Mouse (Mus musculus) neural tube, embryonic 12.5 days (tissue): Measurements from ENCODE around the gene Adcy6. TPM values are rescaled to one million over a fixed set of nuclear protein-coding genes. Genes with fewer than 3 reads are reported as not detected.
A peak's percentile ranks its signal among the peaks of the same experiment; 100 is the strongest.
"Not testable (repeated sequence)": the region's sequence is repeated elsewhere in the genome, so short reads cannot be mapped to it uniquely, and the experiment has no call there.

Source experiments
- ATAC-seq: fragments of 200-750 bp; cut with Nextera tagmentation; 2 replicates; pipeline ENCODE4 v1.8.0; 2017; ENCODE audit warnings: low read depth, mild to moderate bottlenecking, moderate TSS enrichment, moderate library complexity; ENCODE audit not compliant: low FRiP score
- H3K27ac ChIP-seq: fragments of 300-500 bp; sonication (generic); 2 replicates; pipeline ENCODE4 v1.5.1; 2016
- H3K27me3 ChIP-seq: fragments of 300-500 bp; sonication (generic); replicated peaks from 2 replicates; pipeline ENCODE4 v1.6.1; 2016; ENCODE audit warnings: mild to moderate bottlenecking
- H3K36me3 ChIP-seq: fragments of 300-500 bp; sonication (generic); 2 replicates; pipeline ENCODE4 v1.6.1; 2016; ENCODE audit warnings: mild to moderate bottlenecking
- H3K4me1 ChIP-seq: fragments of 300-500 bp; sonication (generic); 2 replicates; pipeline ENCODE4 v1.6.1; 2016
- H3K4me2 ChIP-seq: fragments of 300-500 bp; sonication (generic); replicated peaks from 2 replicates; pipeline ENCODE4 v1.6.1; 2016; ENCODE audit warnings: mild to moderate bottlenecking
- H3K4me3 ChIP-seq: fragments of 300-500 bp; sonication (generic); 2 replicates; pipeline ENCODE4 v1.5.1; 2016
- H3K9ac ChIP-seq: fragments of 300-500 bp; sonication (generic); 2 replicates; pipeline ENCODE4 v1.6.1; 2016; ENCODE audit warnings: mild to moderate bottlenecking
- H3K9me3 ChIP-seq: fragments of 300-500 bp; sonication (generic); 2 replicates; pipeline ENCODE4 v1.6.1; 2016; ENCODE audit warnings: mild to moderate bottlenecking
- WGBS: fragments of 180-500 bp; shearing (Covaris S2); methylation state at CpG from one replicate; pipeline ENCODE4 v1.1.7; 2016; 5-methylcytosine and 5-hydroxymethylcytosine counted together
- polyA plus RNA-seq: library from polyadenylated mRNA; unstranded; fragments of >200 nt; fragmentation: Nextera tagmentation; extraction: Ambion mirVana; gene quantifications from 2 replicates; pipeline ENCODE4 v1.2.1, GENCODE M21; 2016

Adcy6 gene
- polyA plus RNA-seq, 1 experiment from 2014 or later = 14.5 TPM

DNA sequence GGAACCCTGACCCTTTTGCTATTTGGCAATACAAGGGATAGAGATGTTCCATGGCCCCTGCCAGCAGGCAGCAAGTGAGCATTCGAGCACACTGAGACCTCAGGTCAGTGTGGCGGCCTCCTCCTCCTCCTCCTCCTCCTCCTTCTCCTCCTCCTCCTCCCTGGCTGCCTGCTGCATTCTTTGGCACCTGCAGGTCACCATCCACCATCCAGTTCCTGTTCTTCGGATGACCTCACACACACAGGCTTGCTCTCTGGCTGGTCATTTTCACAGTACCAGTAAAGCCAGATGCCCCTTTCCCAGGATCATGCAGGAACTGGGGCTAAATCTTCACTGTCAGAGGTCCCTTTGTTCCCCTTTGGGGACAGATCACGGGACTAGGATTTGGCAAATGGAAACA, 18.5 kb downstream of the Adcy6 start:
- no peaks in the 10 kb centered on the region for H3K4me1 ChIP-seq
- peaks cover 68% of the 10 kb centered on the region for H3K36me3 ChIP-seq
- no peak overlapping the region for H3K4me2 ChIP-seq
- H3K27me3 ChIP-seq = no peaks in the 10 kb centered on the region
- no peak overlapping the region for H3K27ac ChIP-seq
- no peak for ATAC-seq
- WGBS = 70% methylated on average over 4 of the region's 4 CpGs
- no peaks in the 10 kb centered on the region for H3K9me3 ChIP-seq
- no peak overlapping the region for H3K9ac ChIP-seq
- H3K4me3 ChIP-seq = no peak overlapping the region

DNA sequence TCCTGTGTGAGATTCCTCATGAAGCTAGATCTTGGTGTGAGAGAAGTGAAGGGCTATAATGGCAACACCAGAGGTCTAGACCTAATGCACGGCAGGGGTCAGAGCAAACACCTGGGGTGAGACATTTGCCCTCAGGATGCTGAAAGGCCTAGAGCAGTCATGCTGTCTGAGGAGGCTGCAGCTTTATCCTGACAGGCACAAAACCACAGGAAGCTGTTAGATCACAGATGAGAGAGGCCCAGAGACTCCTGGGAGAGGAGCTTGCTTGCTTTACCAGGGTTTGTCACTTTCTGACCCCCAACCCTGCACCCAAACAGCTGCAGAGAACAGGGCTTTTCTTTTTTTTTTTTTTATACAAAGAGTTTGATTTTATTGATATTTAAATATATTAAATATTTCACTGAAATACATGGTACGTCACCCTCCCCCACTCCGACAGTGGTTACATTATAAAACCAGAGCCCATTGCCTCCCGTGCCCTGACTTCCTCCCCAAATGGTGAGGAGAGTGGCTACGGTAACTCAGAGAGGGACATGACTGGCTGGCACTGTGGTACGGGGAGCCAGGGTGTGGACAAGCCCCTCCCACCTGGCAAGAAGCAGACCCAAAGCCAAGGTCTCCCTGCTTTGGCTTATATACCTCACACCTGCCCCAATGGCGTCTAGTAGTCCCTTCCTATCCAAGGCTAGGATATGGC, 20.1 kb downstream of the Adcy6 start:
- Histone ChIP-seq H3K9ac (no peak overlapping the region), H3K4me1 (peaks cover 4% of the 10 kb centered on the region; the same call in 1 of the 2 replicates), H3K27me3 (no peaks in the 10 kb centered on the region), H3K9me3 (no peaks in the 10 kb centered on the region), H3K4me3 (no peak overlapping the region), H3K4me2 (no peak overlapping the region), H3K27ac (no peak overlapping the region), H3K36me3 (peaks cover 52% of the 10 kb centered on the region)
- ATAC-seq = no peak
- WGBS = 76% methylated on average over 7 of the region's 7 CpGs

DNA sequence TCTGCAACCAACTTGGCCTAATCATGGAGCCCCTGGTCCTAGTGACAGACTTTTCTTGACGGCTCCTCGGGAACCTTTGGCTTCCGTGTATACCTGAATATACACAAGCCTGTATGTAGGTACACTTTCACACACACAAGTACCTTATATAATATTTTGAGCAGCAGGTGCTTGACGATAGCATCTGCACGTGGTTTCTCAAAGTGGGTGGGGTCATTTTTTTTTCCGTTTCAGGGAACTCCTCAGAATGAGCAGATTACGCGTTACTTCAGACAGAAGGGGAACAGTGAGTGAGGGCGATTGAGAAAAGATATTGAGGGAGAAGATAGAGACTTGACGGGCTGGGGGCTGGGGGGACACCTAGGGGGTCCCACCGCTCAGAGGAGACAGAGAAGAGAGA, 22.1 kb downstream of the Adcy6 start:
- H3K4me3 ChIP-seq = no peak overlapping the region
- H3K9ac ChIP-seq = no peak overlapping the region
- WGBS = 90% methylated on average over 11 of the region's 11 CpGs
- no peaks in the 10 kb centered on the region for H3K9me3 ChIP-seq
- H3K27me3 ChIP-seq = no peaks in the 10 kb centered on the region
- ATAC-seq = no peak
- H3K27ac ChIP-seq = no peak overlapping the region
- peaks cover 4% of the 10 kb centered on the region; the same call in 1 of the 2 replicates for H3K4me1 ChIP-seq
- H3K36me3 ChIP-seq = peaks cover 31% of the 10 kb centered on the region
- H3K4me2 ChIP-seq = no peak overlapping the region

DNA sequence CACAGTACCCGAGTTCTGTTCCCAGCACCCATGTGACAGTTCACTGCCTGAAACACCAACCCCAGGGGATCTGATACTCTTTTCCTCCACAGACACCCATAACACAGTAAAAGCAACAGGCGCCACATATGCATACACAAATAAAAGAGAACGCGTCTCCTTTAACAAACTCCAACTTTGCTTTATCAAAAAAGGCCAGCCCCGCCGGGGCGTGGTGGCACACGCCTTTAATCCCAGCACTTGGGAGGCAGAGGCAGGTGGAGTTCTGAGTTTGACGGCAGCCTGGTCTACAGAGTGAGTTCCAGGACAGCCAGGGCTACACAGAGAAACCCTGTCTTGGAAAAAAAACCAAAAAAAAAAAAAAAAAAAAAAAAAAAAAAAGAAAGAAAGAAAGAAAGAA, 23.7 kb downstream of the Adcy6 start:
- H3K36me3 ChIP-seq = peaks cover 15% of the 10 kb centered on the region
- not testable (repeated sequence) for H3K9me3 ChIP-seq, H3K4me1 ChIP-seq, H3K27me3 ChIP-seq, H3K4me3 ChIP-seq, H3K9ac ChIP-seq, ATAC-seq, H3K27ac ChIP-seq, H3K4me2 ChIP-seq
- WGBS = 83% methylated on average over 9 of the region's 9 CpGs

DNA sequence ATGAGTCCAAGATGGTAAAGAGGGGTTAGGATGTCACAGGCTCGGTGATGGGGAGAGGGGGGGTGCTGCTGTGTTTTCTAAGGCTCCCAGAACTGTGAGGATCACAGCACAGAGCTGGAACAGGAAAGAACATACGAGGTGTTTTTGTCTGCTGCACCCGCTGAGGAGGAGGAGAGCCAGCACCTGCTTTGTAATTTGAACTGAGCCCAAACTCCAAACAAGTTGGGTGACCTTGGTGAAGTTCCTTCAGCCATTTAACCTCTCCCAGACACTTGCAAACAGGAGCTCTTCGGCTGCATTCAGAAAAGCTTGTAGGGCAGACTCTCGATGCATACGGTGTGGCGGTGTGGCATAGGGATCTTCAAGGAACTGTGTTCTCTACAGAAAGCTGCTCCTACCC, 24.5 kb downstream of the Adcy6 start:
- Histone ChIP-seq H3K4me1 (peaks cover 4% of the 10 kb centered on the region; the same call in 1 of the 2 replicates), H3K9me3 (no peaks in the 10 kb centered on the region), H3K27me3 (no peaks in the 10 kb centered on the region), H3K27ac (no peak overlapping the region), H3K36me3 (peaks cover 8% of the 10 kb centered on the region; the same call in 1 of the 2 replicates), H3K4me2 (no peak overlapping the region), H3K4me3 (no peak overlapping the region), H3K9ac (no peak overlapping the region)
- no peak for ATAC-seq
- 48% methylated on average over 7 of the region's 7 CpGs for WGBS

DNA sequence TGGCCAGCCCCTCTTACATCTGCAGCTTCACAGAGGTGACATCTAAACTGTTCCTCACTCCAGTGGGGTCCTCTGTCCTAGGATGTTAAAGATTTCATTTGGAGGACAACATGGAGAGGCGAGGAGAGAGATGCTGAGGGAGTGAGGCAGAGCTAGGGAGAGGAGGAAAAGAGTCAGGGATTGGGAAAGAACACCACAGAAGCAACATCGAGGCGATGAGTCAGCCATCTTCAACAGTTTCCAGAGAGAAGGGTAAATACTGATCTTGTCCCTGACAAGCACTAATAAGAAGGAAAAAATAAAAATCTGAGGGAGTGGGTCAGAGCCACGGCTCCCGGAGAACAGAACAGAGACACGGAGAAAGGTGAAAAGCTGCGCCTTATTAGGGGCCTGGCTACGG, 26.9 kb downstream of the Adcy6 start:
- WGBS = 79% methylated on average over 8 of the region's 8 CpGs
- Histone ChIP-seq H3K4me3 (no peak overlapping the region), H3K36me3 (no peaks in the 10 kb centered on the region), H3K9me3 (no peaks in the 10 kb centered on the region), H3K4me1 (peaks cover 4% of the 10 kb centered on the region; the same call in 1 of the 2 replicates), H3K9ac (no peak overlapping the region), H3K4me2 (no peak overlapping the region), H3K27me3 (no peaks in the 10 kb centered on the region), H3K27ac (no peak overlapping the region)
- no peak for ATAC-seq

DNA sequence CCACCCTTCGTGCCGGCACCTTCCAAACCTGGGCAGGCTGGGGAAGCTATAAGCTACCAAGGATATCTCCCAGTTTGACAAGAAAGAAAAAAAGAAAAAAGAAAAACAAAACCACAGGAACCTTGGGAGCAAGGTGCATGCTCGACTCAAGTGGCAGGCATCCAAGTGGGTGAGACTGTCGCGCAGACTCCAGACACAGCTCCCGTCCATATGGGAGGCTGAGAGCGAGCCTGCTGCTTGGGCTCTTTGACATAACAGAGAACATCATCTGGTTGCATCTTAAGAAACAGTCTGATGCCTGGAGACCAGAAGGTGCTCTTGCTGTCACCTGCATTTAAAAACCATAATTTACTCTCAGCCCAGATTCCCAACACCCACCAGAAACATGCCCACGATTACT, 27.5 kb downstream of the Adcy6 start:
- no peak for ATAC-seq
- no peaks in the 10 kb centered on the region for H3K27me3 ChIP-seq
- H3K4me2 ChIP-seq = no peak overlapping the region
- no peaks in the 10 kb centered on the region for H3K36me3 ChIP-seq
- no peak overlapping the region for H3K4me3 ChIP-seq
- no peak overlapping the region for H3K9ac ChIP-seq
- 83% methylated on average over 8 of the region's 8 CpGs for WGBS
- H3K4me1 ChIP-seq = peaks cover 4% of the 10 kb centered on the region; the same call in 1 of the 2 replicates
- no peaks in the 10 kb centered on the region for H3K9me3 ChIP-seq
- H3K27ac ChIP-seq = no peak overlapping the region

DNA sequence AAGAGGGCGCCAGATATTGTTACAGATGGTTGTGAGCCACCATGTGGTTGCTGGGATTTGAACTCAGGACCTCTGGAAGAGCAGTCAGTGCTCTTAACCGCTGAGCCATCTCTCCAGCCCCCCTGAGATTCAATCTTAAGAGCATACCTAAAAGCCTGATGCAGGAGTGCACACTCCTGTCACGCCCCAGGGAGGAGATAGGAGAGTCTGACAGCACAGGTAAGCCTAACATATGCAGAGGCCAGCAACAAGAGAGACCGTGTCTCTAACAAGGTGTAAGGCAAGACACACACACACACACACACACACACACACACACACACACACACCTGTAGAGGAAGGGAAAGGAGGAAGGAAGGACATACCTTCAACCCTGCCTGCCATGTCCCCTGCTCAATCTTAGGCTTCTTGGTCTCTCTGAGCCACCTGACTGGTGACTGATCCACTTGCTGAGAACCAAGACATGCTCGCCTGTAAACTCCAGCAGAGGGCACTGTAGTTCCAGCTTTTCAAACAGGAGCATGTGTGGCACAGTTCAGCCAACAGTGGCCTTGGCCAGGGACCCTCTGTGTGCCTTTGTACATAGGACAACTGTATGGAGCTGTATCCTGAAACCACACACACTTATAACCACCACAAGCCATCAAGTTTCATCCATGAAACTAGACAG, 29.9 kb downstream of the Adcy6 start:
- Histone ChIP-seq H3K4me3 (no peak overlapping the region), H3K9me3 (no peaks in the 10 kb centered on the region), H3K27ac (no peak overlapping the region), H3K9ac (no peak overlapping the region), H3K4me1 (no peaks in the 10 kb centered on the region), H3K27me3 (no peaks in the 10 kb centered on the region), H3K36me3 (no peaks in the 10 kb centered on the region), H3K4me2 (no peak overlapping the region)
- peak; percentile 86 for ATAC-seq
- 40% methylated on average over 5 of the region's 5 CpGs for WGBS

DNA sequence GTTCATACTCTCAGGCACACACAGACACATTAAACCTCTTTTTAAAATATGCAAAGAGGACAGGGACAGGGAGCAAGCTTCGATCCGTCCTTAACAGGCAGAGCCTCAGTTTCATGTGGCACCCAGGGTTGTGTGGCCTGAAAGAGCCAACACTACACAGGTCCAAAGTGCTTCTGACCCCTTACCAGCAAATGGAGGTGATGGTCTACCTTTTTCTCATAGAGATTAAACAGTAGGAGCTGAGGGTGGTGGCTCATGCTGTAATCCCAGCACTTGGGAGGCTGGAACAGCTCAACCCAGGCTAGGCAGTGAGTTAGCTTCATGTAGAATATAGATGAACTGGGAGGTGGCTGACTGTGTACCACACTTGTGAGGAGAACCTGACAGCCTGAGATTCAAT, 30.6 kb downstream of the Adcy6 start:
- H3K4me2 ChIP-seq = no peak overlapping the region
- no peaks in the 10 kb centered on the region for H3K27me3 ChIP-seq
- no peak overlapping the region for H3K9ac ChIP-seq
- no peak overlapping the region for H3K27ac ChIP-seq
- no peaks in the 10 kb centered on the region for H3K36me3 ChIP-seq
- H3K4me3 ChIP-seq = no peak overlapping the region
- H3K4me1 ChIP-seq = no peaks in the 10 kb centered on the region
- no peak for ATAC-seq
- WGBS = 84% methylated on average over 2 of the region's 2 CpGs
- H3K9me3 ChIP-seq = no peaks in the 10 kb centered on the region

DNA sequence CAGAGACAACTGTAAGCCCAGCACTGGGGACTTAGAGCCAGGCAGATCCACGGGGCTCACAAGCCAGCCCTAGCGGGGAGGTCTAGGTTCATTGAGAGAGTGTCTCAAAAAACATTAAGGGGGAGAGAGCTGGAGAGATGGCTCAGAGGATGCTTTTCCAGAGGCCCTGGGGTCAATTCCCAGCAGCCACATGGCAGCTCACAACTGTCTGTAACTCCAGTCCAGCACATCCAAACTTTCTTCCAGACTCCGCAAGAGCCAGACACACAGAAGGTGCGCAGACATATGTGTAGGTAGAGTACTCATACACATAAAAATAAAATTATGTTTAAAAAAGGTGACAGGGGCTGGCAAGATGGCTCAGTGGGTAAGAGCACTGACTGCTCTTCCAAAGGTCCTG, 36.6 kb downstream of the Adcy6 start:
- Histone ChIP-seq H3K27ac (no peak overlapping the region), H3K27me3 (no peaks in the 10 kb centered on the region), H3K9ac (no peak overlapping the region), H3K4me1 (peaks cover 10% of the 10 kb centered on the region), H3K9me3 (no peaks in the 10 kb centered on the region), H3K4me2 (no peak overlapping the region), H3K36me3 (no peaks in the 10 kb centered on the region), H3K4me3 (no peak overlapping the region)
- no peak for ATAC-seq
- 80% methylated on average over 4 of the region's 4 CpGs for WGBS

DNA sequence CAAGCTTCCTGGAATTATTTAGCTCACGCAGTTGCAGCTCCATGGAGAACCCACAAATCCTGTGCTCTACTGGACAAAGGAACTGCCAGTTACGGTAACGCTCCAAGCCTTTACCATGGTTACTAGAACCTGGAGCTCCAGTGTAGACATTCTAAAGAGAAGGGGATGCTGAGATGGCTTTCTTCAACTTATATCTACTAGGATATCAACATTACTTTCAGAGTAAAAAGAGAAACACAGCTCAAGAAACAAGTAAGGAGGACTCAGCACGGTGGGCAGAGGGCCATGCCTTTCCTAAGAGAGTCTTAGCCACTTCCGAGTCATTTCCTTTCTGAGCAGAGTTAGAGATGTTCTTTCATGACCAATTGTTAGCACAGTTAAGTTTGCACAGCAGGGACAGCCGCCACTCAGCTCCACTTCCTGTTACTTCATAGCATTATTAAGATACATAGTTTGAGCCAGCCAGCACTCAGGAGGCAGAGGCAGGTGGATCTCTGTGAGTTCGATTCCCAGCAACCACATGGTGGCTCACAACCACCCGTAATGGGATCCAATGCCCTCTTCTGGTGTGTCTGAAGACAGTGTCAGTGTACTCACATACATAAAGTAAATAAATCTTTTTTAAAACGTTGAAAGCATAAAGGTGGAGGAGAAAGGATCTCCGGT, 38.9 kb downstream of the Adcy6 start, which contains the start of the genes Ccnt1 and 4930415O20Rik:
TSS of gene Ccnt1 (minus strand) at position 51 of the 666 bp plus-strand sequence.
TSS of gene 4930415O20Rik (plus strand) at position 132 of the 666 bp plus-strand sequence.
- no peak for ATAC-seq
- Histone ChIP-seq H3K4me1 (peaks cover 14% of the 10 kb centered on the region), H3K9ac (no peak within 1 kb of the TSS), H3K36me3 (no peaks in the 10 kb centered on the region), H3K4me2 (no peak within 1 kb of the TSS), H3K27me3 (no peaks in the 10 kb centered on the region), H3K4me3 (no peak within 1 kb of the TSS), H3K9me3 (no peaks in the 10 kb centered on the region), H3K27ac (no peak within 1 kb of the TSS)
- WGBS = 86% methylated on average over 10 of the region's 10 CpGs

DNA sequence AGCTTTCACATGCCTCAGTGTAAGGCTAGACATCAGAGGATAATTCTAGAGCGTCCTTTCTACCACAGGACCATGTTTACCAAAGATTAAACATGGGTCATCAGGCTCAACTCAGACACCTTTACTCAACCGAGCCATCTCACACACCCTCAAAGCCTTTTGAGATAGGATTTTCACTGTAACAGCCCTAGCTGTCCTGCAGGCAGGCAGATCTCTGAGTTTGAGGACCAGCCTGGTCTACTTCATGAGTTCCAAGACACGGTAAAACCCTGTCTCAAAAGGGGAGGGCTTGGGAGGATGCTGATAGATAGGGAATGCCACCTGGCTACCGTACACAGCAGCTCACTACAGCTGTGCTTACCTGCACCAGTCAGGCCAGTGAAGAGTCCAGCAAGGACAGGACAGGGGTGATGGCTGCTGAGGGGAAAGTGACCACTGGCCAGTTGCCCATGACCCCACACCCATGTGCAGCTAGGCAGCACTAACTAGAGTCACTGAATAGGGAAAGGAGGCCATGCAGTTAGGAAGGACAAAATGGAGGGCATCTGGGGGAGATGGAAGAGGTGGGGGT, 40.0 kb downstream of the Adcy6 start:
- Histone ChIP-seq H3K9me3 (no peaks in the 10 kb centered on the region), H3K9ac (no peak overlapping the region), H3K4me2 (no peak overlapping the region), H3K27me3 (no peaks in the 10 kb centered on the region), H3K36me3 (no peaks in the 10 kb centered on the region), H3K4me1 (peaks cover 25% of the 10 kb centered on the region), H3K4me3 (no peak overlapping the region), H3K27ac (no peak overlapping the region)
- ATAC-seq = no peak
- WGBS = 87% methylated on average over 4 of the region's 4 CpGs
